Mouse (Mus musculus): ENCODE results near the gene Gfod2. TPM values are rescaled to one million over a fixed set of nuclear protein-coding genes. Genes with fewer than 3 reads are reported as not detected.

Gfod2 gene
- polyA plus RNA-seq, 1 experiment: not detected

DNA sequence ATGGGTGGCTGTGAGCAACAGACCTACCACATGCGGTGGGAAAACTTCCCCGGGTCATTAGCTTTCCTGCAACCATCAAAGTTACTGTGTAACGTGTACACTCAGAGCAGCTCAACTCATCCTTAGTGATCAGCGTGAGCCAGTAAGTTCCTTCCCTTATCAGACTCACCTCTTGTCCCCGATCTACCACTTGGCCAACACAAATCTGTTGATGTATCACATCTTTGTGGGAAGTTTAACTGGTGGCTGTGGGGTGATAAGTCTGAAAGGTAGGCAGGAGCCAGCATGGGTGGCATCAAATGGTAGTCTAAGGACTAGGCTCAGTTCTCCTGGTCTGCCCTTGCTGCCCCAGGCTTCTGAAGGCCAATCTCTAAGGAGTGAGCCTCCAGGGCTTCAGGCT lies 26.3 kb downstream of the Gfod2 start:
- Histone ChIP-seq H3K4me3 (ENCODE audit: insufficient read depth, low read depth, low read length) (no peak overlapping the region), H3K27ac (ENCODE audit: insufficient read depth, low read depth, low read length) (no peak overlapping the region), H3K4me1 (ENCODE audit: control insufficient read depth, insufficient read depth, low read length) (no peaks in the 10 kb centered on the region)
- 93% methylated on average over 5 of the region's 5 CpGs for WGBS
- TF ChIP-seq CTCF (IDR thresholded peaks at IDR 0.05; ENCODE audit: insufficient read depth, low read depth, low read length): no peak
- TF ChIP-seq POLR2A (IDR thresholded peaks at IDR 0.05; ENCODE audit: insufficient read depth, low read depth, low read length): no peak

DNA sequence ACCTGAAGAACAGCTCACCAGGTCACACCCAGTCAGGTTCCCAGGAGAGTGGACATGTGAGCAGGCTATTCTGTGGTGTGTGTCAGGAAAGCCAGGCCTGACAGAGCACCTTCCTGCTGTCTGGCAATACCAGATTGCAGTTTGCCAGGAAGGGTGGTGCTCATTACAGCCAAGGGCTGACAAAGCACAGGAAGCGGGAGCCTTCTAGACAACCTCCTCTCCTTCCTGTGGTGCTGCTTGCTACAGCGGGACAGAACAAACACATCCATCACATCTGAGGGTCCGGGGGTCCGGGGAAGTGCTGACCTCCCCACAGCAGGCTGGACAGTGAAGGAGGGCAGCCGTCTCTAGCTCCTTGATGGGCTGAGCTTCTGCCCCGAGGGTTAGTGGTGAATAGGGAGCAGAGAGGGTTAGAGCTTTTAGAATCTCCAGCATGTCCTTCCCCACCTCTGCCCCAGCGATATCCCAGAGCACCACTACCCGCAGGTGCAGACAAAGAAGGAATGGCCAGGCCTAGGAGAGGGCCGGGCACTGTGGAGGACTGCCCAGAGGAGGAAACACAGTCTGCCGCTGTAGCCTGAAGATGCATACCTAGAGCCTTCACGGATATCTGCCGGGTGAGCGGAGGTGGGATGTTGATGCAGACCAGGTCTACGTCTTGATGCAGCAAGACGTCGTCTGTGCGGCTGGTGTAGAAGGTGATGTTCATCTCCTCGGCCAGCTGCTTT lies 30.9 kb downstream of the Gfod2 start:
- no peaks in the 10 kb centered on the region for H3K4me1 ChIP-seq (ENCODE audit: control insufficient read depth, insufficient read depth, low read length)
- 90% methylated on average over 18 of the region's 18 CpGs for WGBS
- TF ChIP-seq POLR2A (IDR thresholded peaks at IDR 0.05; ENCODE audit: insufficient read depth, low read depth, low read length): no peak
- no peak for TF ChIP-seq CTCF (IDR thresholded peaks at IDR 0.05; ENCODE audit: insufficient read depth, low read depth, low read length)
- no peak overlapping the region for H3K27ac ChIP-seq (ENCODE audit: insufficient read depth, low read depth, low read length)
- H3K4me3 ChIP-seq (ENCODE audit: insufficient read depth, low read depth, low read length): no peak overlapping the region

DNA sequence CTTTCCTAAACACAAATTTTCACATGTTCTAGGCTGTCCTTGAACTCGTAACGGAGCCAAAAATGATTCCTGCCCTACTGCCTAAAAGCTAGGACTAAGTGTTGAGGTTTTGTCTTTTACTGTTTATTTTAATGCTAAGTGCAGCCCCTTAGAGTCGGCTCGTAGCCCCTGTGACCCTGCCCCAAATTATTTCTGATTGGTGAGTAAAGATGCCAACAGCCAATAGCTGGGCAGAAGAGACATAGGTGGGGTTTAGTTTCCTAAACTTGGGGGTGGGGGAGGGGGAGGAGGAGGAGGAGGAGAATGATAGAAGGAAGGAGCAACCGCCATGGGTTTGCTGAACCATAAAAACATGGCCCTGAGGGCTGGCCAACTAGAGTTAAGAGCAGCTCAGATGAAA lies 32.7 kb downstream of the Gfod2 start:
- H3K27ac ChIP-seq (ENCODE audit: insufficient read depth, low read depth, low read length): no peak overlapping the region
- no peaks in the 10 kb centered on the region for H3K4me1 ChIP-seq (ENCODE audit: control insufficient read depth, insufficient read depth, low read length)
- H3K4me3 ChIP-seq (ENCODE audit: insufficient read depth, low read depth, low read length): no peak overlapping the region
- 91% methylated on average over 5 of the region's 5 CpGs for WGBS
- no peak for TF ChIP-seq CTCF (IDR thresholded peaks at IDR 0.05; ENCODE audit: insufficient read depth, low read depth, low read length)
- no peak for TF ChIP-seq POLR2A (IDR thresholded peaks at IDR 0.05; ENCODE audit: insufficient read depth, low read depth, low read length)

DNA sequence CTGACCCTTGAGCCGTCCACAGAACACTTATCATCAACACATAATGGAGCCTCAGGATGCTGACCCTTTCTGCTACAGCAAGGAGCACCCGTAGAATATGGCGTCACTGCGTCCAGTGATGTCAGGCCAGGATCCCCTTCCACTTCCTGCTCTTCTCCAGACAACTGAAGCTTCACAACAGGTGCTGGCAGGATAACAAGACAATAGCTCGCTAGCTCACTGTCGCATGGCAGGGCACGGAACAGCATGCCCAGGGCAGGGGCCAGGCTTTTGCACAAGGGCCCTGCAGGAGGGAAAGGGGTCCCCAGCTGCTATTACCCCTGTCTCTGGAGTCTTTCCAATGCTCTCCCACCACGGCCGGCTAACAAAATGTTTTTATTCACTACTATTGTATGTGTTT lies 35.6 kb downstream of the Gfod2 start:
- H3K27ac ChIP-seq (ENCODE audit: insufficient read depth, low read depth, low read length): no peak overlapping the region
- TF ChIP-seq CTCF (IDR thresholded peaks at IDR 0.05; ENCODE audit: insufficient read depth, low read depth, low read length): no peak
- no peak for TF ChIP-seq POLR2A (IDR thresholded peaks at IDR 0.05; ENCODE audit: insufficient read depth, low read depth, low read length)
- 85% methylated on average over 9 of the region's 9 CpGs for WGBS
- H3K4me3 ChIP-seq (ENCODE audit: insufficient read depth, low read depth, low read length): no peak overlapping the region
- no peaks in the 10 kb centered on the region for H3K4me1 ChIP-seq (ENCODE audit: control insufficient read depth, insufficient read depth, low read length)

DNA sequence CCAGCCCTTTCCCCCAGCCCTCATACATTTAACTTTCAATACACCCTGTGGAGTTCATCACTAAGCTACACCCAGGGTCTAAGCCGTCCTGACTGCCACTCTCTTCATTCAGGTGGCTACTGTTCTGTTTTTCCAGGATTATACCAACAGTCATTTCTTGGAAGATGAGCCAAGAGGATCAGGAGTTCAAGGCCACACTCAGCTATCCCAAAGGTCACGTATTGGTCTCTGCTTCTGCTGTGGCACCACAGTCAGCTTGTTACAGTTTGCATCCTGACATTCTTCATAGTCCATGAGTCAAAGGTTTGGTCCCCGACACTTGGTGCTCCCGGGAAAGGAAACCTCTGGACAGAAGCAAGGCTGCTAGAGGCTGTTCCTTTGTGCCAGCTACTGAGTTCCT lies 38.8 kb downstream of the Gfod2 start:
- Histone ChIP-seq H3K4me3 (ENCODE audit: insufficient read depth, low read depth, low read length) (no peak overlapping the region), H3K27ac (ENCODE audit: insufficient read depth, low read depth, low read length) (no peak overlapping the region), H3K4me1 (ENCODE audit: control insufficient read depth, insufficient read depth, low read length) (no peaks in the 10 kb centered on the region)
- WGBS: 90% methylated on average over 4 of the region's 4 CpGs
- TF ChIP-seq CTCF (IDR thresholded peaks at IDR 0.05; ENCODE audit: insufficient read depth, low read depth, low read length) (no peak), POLR2A (IDR thresholded peaks at IDR 0.05; ENCODE audit: insufficient read depth, low read depth, low read length) (no peak)

DNA sequence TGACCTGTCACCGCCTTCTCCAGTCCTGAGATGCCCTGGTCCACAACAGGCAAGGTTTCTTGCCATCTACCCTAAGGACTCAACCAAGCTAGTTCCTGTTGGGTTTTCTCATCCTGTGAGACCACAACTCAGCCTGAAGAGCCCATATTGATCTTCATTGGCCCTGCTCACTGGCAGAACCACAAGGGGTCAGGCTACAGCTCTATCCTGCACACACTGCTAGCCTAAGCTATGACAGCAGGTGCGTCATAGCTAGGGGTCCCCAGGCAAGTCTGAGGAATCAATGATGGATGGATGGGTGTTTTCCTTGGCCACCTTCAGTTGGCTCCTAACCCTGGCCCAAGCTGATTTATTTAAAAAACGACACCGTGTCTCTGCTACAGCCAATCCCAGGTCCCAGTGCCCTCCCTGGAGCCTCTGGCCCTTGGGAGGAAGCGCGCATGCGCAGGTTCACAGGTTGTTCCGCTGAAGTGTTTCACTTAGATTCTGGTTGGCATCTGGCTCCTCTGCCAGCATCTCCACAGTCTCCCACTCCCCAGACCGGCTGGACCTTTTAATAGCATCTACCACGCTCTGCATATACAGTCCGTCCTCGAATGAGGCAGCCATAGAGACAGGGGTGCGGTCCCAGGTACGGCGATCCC lies 42.0 kb downstream of the Gfod2 start:
- no peak for TF ChIP-seq CTCF (IDR thresholded peaks at IDR 0.05; ENCODE audit: insufficient read depth, low read depth, low read length)
- TF ChIP-seq POLR2A (IDR thresholded peaks at IDR 0.05; ENCODE audit: insufficient read depth, low read depth, low read length): no peak
- no peaks in the 10 kb centered on the region for H3K4me1 ChIP-seq (ENCODE audit: control insufficient read depth, insufficient read depth, low read length)
- H3K27ac ChIP-seq (ENCODE audit: insufficient read depth, low read depth, low read length): no peak overlapping the region
- WGBS: 92% methylated on average over 15 of the region's 15 CpGs
- H3K4me3 ChIP-seq (ENCODE audit: insufficient read depth, low read depth, low read length): no peak overlapping the region

DNA sequence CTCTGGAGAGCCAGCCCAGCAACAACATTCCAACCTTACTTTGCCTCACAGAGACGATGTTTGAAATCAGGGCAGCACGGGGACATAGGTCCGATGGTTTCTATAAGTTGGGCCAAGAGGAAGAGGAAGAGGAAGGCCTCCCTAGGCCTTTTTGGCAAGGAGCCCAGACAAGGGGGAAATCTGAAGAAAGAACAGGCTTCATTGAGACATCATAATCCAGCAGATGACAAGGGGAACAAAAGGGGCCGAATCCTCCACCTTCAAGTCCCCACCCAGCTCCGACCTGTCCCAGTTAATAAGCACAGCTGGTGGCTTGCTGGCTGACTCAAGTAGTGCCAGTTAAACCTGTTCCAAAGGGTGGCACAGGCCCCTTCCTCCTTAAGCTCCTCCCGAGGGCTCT lies 43.4 kb downstream of the Gfod2 start:
- no peak for TF ChIP-seq CTCF (IDR thresholded peaks at IDR 0.05; ENCODE audit: insufficient read depth, low read depth, low read length)
- TF ChIP-seq POLR2A (IDR thresholded peaks at IDR 0.05; ENCODE audit: insufficient read depth, low read depth, low read length): no peak
- WGBS: 74% methylated on average over 6 of the region's 6 CpGs
- Histone ChIP-seq H3K4me1 (ENCODE audit: control insufficient read depth, insufficient read depth, low read length) (no peaks in the 10 kb centered on the region), H3K4me3 (ENCODE audit: insufficient read depth, low read depth, low read length) (no peak overlapping the region), H3K27ac (ENCODE audit: insufficient read depth, low read depth, low read length) (no peak overlapping the region)

DNA sequence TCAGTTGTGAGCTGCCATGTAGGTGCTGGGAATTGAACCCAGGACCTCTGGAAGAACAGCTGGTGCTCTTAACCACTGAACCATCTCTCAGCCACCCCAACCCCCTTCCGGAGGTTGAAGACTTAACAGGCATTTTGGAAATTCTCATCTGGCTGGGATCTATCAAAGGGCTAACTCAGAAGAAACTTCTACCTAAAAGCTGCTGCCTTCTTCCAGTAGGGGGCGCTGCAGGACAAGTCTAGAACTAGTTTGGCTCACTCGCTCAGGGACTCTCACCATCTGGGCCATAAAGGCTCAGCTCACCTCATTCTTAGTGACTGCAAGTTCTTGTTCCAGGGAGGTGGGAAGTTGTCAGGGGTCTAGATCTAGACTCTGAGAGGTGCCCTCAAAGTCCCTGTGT lies 44.3 kb downstream of the Gfod2 start:
- WGBS: 7% methylated on average over 3 of the region's 3 CpGs
- H3K27ac ChIP-seq (ENCODE audit: insufficient read depth, low read depth, low read length): no peak overlapping the region
- TF ChIP-seq CTCF (IDR thresholded peaks at IDR 0.05; ENCODE audit: insufficient read depth, low read depth, low read length): peak; percentile 26; the same call in 1 of the 2 replicates
- no peak for TF ChIP-seq POLR2A (IDR thresholded peaks at IDR 0.05; ENCODE audit: insufficient read depth, low read depth, low read length)
- no peaks in the 10 kb centered on the region for H3K4me1 ChIP-seq (ENCODE audit: control insufficient read depth, insufficient read depth, low read length)
- H3K4me3 ChIP-seq (ENCODE audit: insufficient read depth, low read depth, low read length): no peak overlapping the region

DNA sequence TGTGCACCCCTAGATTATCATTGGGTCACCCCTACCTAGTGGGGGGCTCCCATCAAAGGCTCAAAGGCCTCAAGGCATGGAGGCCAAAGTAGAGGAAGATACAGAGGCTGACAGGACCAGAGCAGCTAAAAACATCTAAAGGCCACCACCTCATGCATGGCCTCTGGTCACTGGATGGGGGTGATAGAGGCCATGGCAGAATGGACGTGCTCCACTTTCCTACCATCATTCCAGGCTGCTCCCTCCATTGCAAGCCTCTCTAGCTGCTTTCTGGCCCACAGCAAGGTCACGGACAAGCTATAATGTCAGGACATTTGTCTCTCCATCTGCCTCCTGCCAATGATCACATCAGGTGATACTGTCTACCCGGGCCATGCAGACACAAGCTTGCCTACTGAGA lies 46.2 kb downstream of the Gfod2 start:
- Histone ChIP-seq H3K27ac (ENCODE audit: insufficient read depth, low read depth, low read length) (no peak overlapping the region), H3K4me3 (ENCODE audit: insufficient read depth, low read depth, low read length) (no peak overlapping the region), H3K4me1 (ENCODE audit: control insufficient read depth, insufficient read depth, low read length) (peaks cover 9% of the 10 kb centered on the region)
- TF ChIP-seq CTCF (IDR thresholded peaks at IDR 0.05; ENCODE audit: insufficient read depth, low read depth, low read length): no peak
- no peak for TF ChIP-seq POLR2A (IDR thresholded peaks at IDR 0.05; ENCODE audit: insufficient read depth, low read depth, low read length)
- WGBS: 87% methylated on average over 3 of the region's 3 CpGs
